Mouse (Mus musculus): Measurements from ENCODE around the gene Kcnd3.
"Not testable (repeated sequence)": the region's sequence is repeated elsewhere in the genome, so short reads cannot be mapped to it uniquely, and the experiment has no call there.

Gene Kcnd3

DNA sequence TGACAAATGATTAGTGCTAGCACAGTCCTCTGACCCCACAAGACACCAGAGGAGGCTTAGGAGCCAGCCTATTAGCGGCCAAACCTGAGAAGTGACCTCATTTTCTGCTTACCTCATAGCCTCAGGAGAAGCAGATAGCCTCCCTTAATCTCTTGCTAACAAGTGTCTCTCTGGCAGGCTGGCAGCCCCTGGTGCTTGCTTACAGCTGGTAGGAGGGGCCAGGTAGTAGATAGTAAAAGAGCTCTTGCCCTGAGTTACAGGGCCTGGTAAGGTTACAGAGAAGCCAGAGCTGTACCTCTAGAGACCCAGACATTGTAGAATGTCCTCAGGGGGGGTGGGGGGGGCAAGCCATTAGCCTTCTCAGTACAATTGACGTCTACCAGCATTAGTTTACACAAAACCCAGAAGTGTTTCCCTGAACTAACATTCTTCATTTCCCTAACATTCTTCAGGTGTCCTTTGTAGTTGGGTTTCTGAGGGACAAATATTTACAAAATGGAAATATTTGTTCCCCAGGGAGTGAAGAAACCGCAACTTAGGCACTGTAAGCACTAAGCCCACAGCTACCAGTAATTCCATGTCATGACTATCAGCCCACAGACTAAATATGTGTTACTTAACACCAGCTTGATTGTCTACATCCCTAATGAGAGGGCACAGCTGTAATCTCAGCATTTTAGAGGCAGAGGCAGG is 247.3 kb downstream of the Kcnd3 start:
- no peak for DNase-seq (ENCODE audit: low read depth)

DNA sequence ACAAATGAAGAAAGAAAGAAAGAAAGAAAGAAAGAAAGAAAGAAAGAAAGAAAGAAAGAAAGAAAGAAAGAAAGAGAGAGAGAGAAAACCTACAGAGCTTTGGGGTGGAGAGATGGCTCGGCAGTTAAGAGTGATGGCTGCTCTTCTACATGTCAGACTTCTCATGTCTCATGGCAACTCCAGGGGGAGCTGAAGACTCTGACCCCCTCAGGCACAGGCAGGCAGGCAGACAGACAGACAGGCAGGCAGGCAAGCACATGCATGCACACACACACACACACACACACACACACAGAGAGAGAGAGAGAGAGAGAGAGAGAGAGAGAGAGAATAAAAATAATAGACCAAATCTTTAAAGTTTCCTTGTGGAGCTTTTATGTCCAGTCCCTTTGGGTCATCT is 248.7 kb downstream of the Kcnd3 start:
- not testable (repeated sequence) for DNase-seq (ENCODE audit: low read depth)

DNA sequence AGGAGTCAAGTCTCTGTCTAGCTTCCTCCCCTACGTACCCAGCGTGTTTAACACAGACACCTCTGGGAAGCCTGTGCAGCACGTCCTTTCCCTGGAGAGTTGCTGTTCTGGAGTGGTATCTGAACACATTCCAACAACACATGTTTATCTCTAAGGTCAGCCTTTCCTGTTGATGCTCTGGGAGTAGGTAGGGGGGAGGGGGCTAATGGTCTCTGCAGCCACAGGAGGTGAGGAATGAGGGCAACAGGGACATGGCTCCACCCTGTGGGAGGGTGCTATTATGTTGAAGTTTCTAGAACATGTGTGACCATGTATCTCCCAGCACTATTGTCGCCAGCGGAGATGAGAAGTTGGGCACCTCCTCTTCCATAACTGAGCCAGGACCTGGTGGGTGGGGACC is 249.3 kb downstream of the Kcnd3 start:
- no peak for DNase-seq (ENCODE audit: low read depth)

DNA sequence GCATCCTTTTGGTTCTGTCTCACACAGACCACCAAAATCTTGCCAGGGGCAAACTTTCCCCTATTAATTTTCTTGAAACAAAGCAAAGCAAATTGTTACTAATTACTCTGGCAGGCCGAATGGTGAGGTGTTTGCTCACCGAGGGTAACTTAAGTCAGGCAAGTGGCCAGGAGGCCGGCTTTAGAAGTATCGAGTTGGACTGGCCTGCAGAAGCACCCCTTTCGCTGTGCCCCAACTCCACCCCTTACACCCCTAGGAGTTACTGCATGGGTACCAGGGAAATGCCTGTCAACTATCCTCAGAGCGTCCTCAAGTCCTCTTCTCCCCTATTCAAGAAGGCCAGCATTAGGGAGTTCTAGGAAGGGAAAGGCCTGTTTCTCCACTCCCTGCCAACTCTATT is 251.4 kb downstream of the Kcnd3 start:
- DNase-seq (ENCODE audit: low read depth): no peak

DNA sequence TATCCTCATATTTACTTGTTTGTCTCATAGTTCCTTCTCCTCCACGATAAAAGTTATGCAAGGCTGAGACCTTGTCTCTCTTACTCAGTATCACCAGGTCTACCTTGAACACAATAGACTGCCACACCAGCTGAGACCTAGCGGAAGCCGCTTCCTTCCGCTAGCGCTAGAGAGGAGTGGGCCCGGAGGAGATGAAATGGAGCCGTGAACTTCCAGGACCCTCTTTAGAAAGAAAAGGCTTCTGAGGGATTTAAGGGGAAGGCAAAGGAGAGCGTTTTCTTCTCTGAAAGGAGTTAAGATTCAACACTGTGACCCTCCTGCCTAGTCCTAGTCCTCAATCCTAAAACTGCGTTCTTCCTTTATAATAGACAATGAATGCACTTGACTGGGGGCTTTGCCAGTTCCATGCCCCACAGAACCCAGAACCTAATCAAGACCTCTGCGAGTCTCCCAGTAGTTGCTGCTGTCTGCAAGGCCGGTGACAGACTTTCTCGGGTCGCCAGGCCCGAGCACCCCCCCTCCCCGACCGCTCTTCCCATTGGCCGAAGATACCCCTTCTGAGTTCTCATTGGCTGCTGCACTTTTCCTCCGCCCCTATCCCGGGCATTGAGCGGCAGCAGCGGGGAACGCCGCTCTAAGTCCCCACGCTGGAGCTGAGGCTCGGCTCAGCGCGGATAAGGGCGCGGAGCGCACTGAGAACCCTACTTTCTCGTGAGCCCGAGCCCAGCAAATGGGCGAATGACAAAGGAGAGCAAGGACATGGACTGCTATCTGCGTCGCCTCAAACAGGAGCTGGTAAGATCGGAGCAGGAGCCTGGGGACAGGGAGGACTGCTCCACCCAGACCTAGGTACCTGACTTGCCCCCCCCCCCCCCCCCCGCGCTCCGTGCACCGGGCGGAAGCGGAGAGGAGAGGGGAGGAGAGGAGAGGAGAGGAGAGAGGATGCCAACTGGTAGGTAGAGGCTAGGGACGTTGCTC is 252.2 kb downstream of the Kcnd3 start, which contains the start of gene Inka2:
Gene Inka2 (plus strand): TSS at position 569 of the 978 bp plus-strand sequence.
- DNase-seq (ENCODE audit: low read depth): peak; percentile 71

DNA sequence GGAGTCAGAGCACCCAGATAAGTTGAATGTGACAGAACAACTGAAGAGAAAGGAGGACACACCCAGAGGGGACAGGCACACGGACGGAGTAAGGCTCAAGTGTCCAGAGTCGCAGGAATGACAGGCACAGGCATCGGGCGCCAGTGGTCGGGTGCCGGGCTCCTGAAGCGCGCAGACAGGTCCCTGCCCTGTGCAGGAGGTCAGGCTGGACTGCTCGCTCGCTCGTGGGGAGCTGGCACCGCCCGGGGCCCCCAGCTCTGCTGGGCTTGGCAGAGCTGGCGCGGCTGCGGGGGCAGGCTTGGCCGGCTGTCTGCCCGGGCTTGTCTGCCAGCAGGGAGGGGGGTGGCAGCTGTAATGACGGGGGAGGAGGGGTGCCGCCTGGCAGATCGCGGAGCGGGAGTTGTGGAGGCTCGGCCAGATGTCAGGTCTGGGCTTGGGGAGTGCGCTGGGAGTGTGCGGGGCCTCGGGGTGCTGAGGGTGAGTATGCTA is 253.0 kb downstream of the Kcnd3 start:
- DNase-seq (ENCODE audit: low read depth): no peak

DNA sequence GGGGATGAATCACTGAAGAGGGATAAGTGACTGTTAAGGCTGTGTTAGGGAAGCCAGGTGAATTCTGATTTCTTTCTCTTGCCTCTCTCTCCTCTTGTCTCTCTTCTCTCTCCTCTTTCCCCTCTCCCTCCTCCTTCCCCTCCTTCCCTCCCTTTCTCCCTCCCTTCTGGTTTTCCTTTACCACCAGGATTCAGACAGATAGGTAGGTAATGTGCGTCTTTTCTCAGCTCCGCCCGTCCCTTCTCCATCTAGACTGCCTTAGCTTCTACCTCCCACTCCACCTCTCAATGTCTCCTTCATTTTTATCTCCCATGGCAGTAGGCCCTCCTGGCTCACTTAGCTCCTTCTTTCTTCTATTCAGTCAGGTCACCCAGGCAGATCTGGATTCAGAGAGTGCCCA is 253.4 kb downstream of the Kcnd3 start:
- no peak for DNase-seq (ENCODE audit: low read depth)

DNA sequence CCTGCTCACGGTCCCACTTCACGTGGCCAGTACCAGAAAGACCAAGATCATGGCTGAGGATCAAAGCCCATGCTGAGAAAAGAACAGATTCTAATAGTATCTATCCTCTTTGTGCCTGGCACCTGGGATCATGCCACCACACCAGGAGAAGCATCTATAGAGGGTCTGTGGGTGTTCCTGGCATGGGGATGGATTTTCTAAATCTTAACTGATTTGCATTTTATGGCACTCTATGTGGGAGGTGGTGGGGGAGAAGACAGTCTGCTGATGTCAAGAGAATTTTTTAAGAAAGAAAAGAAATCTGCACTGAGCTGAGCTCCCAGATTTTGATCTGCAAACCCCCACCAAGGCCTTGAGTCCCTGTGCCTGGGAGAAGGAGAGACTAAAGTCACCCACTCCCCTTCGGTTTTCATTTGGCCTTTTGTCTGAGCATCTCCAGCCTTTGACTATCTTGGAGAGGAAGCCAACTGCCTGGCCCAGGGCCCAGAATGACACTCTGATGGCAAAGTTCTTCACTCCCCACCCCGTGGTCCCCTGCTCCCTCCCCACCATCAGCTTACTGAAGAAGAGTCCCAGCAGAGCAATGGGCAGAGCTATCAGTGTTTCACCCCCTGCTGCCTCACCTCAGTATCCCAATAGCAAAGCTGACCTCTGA is 254.4 kb downstream of the Kcnd3 start:
- no peak for DNase-seq (ENCODE audit: low read depth)

DNA sequence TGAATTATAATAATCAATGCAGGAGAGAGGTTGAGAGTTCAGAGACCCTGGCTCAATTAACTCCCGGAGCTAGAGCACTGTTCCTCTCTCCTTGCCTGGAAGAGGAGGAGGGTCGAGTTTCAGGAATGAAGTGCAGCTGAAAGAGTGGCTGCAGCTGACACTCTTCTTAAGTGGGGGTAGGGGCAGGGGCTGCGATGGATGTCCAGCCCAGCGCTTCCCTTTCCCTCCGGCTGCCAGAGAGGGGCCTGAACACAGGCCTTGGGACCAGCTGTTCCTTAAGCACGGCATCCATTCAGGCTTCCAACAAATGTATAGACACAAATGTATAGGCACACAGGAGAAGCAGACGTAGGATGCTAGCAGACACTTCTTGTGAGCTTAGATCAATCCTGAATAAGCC is 255.5 kb downstream of the Kcnd3 start:
- DNase-seq (ENCODE audit: low read depth): no peak

DNA sequence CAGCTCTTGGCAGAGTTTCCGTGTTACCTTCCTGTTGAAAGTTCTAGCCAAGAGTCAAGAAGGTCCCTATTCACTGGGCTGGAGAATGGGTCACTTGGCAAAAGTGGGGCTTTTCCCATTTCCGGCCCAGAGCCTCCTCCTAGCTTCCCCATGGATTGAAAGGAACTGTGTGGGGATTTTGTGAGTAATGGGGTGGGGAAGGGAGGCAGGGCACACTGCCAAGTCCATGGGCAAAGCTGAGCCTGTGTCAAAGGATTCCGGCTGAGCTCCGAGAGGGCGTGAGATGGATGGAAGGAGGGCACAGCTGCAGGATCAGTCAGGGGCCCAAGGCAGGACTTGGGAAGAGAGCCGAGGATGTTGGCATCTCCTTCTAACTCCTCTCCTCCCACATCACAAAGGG is 258.1 kb downstream of the Kcnd3 start:
- DNase-seq (ENCODE audit: low read depth): no peak

DNA sequence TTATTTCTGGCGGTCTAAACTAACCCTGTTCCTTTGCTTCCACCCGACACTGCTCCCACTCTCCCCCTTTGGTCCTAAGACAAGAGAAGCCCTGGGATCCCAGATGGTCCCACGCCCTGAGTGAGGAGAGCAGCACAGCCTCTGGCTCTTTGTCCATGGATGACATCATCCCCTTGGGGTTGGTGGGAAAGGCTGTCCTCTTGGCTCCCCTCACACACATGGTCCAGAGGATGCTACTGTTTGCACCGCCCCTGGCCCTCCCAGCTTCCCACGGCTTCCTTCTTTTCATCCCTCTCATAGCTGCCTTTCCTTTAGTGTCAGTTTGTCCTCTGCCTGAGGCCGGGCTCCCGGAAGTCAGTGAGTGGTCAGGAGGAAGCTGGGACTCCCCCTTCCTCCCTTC is 259.6 kb downstream of the Kcnd3 start:
- DNase-seq (ENCODE audit: low read depth): no peak

DNA sequence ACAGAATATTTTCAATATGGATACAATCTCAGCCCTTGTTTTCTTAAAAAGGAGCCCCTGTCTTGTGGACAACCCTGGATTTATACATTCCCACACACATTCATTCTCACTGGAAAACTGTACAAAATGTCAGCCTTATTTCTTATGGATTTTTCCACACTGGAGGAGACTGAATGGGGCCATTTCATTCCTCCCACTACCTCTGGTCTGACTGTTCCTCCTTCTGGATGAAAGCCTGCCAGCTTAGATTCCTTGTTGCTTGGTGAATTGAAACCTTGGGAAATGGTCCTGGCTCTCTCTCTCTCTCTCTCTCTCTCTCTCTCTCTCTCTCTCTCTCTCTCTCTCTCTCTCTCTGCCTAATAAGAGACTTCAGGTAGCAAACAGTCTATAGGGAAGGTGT is 260.7 kb downstream of the Kcnd3 start:
- no peak for DNase-seq (ENCODE audit: low read depth)

DNA sequence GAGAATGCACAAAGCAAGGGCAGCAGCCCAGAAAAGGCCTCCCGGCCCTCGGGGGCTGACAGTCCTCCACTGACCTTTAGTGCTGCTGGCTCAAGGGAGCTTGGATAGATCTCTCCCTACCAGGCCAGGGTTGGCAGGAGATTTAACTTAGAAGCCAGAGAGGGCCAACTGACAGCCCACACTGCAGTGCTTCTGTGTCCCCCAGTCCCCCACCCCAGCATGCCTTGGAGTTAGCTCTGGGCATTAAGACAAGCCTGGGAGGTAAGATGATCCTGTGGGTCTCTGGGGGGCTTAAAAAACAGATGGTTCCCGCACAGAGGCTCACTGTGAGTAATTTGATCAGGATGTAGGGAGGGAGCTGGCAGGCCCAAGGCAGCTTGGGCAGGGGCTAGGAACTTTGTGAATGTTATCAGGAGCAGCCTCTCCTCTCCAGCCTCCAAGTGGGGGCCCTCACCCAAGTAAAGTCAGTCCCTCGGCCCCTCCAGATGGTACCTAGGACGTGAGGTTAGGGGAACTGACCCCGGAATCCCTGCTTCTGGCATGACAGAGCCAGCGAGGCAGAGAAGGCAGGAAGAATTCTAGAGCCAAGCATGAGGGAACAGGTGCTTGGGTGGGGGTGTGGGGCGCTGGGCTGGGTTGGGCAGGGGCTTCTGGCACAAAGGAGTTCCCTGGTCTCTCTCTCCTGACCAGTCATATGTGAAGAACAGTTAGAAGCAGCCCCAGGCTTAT is 262.1 kb downstream of the Kcnd3 start:
- no peak for DNase-seq (ENCODE audit: low read depth)

DNA sequence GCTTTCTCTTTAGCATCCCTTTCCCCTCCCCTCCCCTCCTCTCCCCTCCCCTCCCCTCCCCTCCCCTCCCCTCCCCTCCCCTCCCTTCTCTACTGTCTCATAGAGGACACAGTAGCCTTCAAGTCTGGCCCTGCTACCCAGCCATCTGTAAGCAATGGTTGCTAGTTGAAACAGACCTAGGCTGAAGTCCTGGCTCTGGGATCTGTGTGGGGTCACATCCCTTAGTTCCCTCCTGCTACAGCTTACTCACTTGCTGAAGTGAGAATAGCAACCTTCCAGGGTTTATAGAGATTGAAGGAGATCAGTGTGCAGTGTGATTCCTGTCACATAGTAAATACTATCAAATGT is 262.7 kb downstream of the Kcnd3 start:
- DNase-seq (ENCODE audit: low read depth): no peak

DNA sequence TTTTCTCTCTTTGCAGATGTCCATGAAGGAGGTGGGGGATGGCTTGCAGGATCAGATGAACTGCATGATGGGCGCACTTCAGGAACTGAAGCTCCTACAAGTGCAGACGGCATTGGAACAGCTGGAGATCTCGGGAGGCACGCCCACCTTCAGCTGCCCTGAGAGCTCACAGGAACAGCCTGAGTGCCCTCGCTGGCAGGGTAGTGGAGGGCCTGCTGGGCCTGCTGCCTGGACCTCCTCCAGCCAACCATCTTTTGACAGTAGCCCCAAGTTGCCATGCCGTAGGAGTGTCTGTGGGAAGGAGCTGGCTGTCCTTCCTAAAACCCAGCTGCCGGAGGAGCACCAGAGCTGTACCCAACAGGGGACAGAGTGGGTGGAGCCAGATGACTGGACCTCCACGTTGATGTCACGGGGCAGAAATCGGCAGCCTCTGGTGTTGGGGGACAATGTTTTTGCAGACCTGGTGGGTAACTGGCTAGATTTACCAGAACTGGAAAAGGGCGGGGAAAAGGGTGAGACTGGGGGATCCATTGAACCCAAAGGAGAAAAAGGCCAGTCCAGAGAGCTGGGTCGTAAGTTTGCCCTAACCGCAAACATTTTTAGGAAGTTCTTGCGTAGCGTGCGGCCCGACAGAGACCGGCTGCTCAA is 264.3 kb downstream of the Kcnd3 start:
- DNase-seq (ENCODE audit: low read depth): no peak

DNA sequence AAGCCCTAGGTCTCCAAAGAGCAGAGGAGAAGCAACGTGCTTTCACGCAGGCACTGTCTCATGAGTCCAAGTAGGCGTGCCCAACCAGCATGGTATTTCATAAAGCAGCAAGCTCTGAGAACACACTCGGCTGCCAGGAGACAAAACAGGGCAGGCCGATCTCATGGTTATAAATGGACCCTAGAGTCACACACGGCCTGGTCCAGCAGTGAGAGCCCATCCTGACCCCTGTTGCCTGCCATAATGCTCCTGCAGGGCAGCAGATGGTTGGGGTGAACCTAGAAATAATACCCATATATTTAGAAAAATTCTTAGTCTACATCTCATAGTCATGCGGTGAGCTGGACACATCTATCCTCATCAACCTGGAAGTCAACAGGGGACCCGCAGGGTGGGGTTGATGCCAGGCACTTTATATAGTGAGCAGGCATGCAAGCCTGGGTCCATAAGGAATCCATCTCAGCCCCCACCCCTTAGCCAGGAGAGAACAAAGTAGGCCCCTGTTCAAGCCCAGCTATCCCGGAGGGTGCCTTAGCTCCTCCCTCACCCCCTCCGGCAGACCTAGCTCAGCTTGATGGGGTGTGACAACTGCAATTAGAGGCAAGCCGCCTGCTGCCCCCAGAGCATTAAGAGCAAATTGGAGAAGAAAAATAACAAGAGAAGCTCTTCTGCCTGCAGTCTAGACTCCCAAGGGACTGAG is 265.9 kb downstream of the Kcnd3 start:
- no peak for DNase-seq (ENCODE audit: low read depth)

DNA sequence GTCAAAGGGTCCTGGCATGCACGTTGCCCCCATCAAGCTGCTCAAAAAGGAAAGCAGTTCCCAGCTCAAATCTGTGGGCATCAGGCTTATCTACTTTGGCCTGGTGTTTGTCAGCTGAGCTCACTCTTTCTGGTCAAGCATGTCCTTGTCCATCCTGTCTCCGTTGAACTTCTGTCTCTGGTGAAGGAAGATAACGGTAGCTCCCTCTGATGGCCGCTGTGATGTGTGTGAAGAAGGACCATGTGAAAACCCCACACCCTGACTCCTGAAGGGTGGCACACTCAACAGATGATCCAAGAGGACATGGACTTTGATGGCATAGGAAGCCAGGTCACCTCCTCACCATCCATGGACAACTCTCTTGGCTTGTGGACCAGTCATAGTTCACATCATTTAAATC is 266.6 kb downstream of the Kcnd3 start:
- DNase-seq (ENCODE audit: low read depth): no peak

DNA sequence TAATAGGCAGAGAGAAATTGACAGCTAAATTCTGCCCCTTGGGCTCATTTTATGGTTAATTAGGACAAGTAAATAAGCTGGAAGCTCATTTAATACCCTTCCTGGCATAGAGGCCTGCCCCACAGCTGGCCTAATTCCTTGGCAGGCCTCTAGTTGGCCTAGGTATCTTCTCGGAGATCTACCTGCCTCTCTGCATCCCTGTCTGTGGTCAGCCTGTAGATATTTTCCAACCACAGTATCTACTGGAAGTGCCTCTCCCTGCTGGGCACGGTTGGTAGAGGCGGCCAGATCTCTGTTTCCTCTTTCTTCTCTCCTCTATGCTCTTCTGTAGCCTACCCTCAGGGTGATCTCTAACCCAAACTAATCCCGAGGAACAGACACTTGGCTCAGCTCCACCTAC is 267.8 kb downstream of the Kcnd3 start:
- DNase-seq (ENCODE audit: low read depth): no peak

DNA sequence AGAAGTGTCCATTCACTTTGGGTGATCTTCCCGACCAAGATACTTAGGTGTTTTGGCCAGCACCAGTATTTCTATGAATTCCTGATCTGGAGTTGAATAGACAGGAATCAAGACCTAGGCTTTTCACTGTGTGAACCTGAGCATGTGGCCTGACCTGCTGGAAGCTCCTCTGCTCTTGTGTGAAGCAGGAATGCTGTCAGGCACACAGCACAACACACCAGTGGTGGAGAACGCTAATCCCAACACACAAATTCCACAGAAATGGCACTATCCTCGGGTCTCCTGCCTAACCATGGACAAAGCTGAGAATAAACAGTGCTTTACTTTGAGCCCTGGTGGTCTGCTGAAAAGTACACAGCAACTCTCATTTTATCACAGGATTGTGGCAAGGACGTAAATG is 268.4 kb downstream of the Kcnd3 start:
- DNase-seq (ENCODE audit: low read depth): no peak

DNA sequence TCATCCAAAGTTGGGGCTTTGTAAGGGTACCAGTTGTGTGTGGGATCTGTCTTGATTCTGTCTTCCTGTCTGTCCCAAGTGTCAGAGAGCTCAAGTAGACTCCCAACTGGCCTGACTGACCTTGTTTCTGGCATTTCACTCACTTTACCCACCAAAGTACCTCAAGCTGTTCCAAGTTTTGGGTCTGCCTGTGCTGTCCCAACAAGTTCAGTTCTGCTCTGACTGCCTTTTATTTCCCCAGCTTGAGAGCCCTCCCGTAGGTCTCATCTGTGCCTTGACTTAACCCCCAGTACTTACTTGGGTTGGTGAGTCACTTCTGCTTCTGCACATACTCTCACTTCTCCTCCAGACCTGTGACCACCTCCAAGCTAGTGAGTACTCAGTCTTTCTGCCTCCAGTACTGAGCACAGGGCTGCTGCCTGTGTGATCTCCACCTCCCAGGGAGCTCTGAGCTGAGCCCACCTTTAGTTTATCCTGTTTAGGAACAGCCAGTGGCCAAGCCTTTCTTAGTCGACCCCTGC is 269.6 kb downstream of the Kcnd3 start:
- no peak for DNase-seq (ENCODE audit: low read depth)

DNA sequence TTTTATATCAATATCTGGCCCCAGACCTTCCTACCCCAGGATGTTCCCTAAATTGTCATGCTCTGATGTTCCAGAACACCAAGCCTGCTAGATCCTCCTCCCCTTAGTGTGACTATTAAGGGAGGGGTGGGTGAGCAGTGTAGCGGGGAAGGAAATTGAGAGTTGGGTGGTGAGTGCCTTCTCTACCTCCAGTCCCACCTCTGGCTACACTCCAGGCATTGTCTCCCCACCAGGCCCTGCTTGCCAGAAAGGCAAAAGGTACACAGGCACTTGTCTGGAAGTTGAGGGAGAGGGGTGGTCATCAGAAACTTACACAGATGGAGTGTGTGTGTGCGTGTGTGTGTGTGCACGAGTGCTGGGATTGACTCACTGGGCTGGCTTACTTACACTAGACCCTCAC is 270.4 kb downstream of the Kcnd3 start:
- no peak for DNase-seq (ENCODE audit: low read depth)

Measured in fibroblast of lung, adult 2 months (primary cell).